Mouse (Mus musculus) liver, embryonic 14.5 days (tissue): ENCODE results near the gene Fads3.

ENCODE experiments used
- CTCF ChIP-seq: IDR thresholded peaks from 2 replicates; pipeline ENCODE4 v1.5.1; 2016; ENCODE audit warnings: antibody characterized with exemption, low read depth, control low read depth
- EP300 ChIP-seq: IDR thresholded peaks from 2 replicates; pipeline ENCODE4 v1.6.1; 2016; ENCODE audit warnings: antibody characterized with exemption, low read depth

DNA sequence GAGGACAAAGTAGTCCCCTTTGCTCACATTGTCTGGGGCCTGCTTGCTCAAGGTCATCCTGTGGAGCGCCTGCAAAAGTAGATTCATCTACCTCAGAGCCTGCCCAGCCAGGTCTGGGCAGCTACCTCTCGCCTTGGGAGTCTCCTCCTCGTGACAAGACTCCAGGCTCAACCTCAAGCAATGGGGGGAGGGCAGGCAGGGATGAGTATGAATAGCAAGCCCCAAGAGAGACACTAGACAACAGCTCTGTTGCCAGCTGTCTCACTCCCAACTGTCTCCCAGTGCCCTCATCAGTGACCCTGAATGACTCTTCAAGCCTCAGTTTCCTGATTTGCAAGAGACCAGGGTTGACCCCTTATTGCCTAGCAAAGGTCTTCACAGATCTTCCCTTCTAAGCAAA, 28.0 kb upstream of the Fads3 start:
- TF ChIP-seq CTCF (no peak), EP300 (no peak)
